Mouse (Mus musculus) lung, postnatal 0 days (tissue): ENCODE results near the gene Zdhhc22. TPM values are rescaled to one million over a fixed set of nuclear protein-coding genes. Genes with fewer than 3 reads are reported as not detected.

Source experiments
- ATAC-seq: fragments of 200-750 bp; cut with Nextera tagmentation; 2 replicates; pipeline ENCODE4 v1.8.0; 2017; ENCODE audit warnings: moderate library complexity
- DNase-seq: peaks from one replicate; pipeline ENCODE4 v3.0.0-alpha.2; 2016; ENCODE audit warnings: low spot score
- H3K27ac ChIP-seq: fragments of 300-500 bp; sonication (generic); 2 replicates; pipeline ENCODE4 v1.5.1; 2014; ENCODE audit warnings: antibody characterized with exemption, mild to moderate bottlenecking, low read length, mixed read lengths
- H3K27me3 ChIP-seq: fragments of 300-500 bp; sonication (generic); replicated peaks from 2 replicates; pipeline ENCODE4 v1.6.1; 2014; ENCODE audit warnings: low read length, mixed read lengths; ENCODE audit not compliant: insufficient read depth
- H3K36me3 ChIP-seq: fragments of 300-500 bp; sonication (generic); 2 replicates; pipeline ENCODE4 v1.6.1; 2014; ENCODE audit warnings: low read length, mixed read lengths; ENCODE audit not compliant: insufficient read depth
- H3K4me1 ChIP-seq: fragments of 300-500 bp; sonication (generic); 2 replicates; pipeline ENCODE4 v1.6.1; 2014; ENCODE audit warnings: antibody characterized with exemption, low read depth, low read length, mixed read lengths; ENCODE audit not compliant: insufficient read depth
- H3K4me2 ChIP-seq: fragments of 300-500 bp; sonication (generic); replicated peaks from 2 replicates; pipeline ENCODE4 v1.6.1; 2014; ENCODE audit warnings: low read depth, mild to moderate bottlenecking, low read length, moderate library complexity, mixed read lengths
- H3K4me3 ChIP-seq: fragments of 300-500 bp; sonication (generic); 2 replicates; pipeline ENCODE4 v1.5.1; 2014; ENCODE audit warnings: low read depth, low read length
- H3K9ac ChIP-seq: fragments of 300-500 bp; sonication (generic); replicated peaks from 2 replicates; pipeline ENCODE4 v1.6.1; 2014; ENCODE audit warnings: low read depth, mild to moderate bottlenecking
- H3K9me3 ChIP-seq: fragments of 300-500 bp; sonication (generic); 2 replicates; pipeline ENCODE4 v1.6.1; 2016; ENCODE audit warnings: low read length, mixed read lengths
- CTCF ChIP-seq: IDR thresholded peaks from 2 replicates; pipeline ENCODE4 v1.5.1; 2016; ENCODE audit warnings: antibody characterized with exemption, mild to moderate bottlenecking
- EP300 ChIP-seq: IDR thresholded peaks from 2 replicates; pipeline ENCODE4 v1.6.1; 2016; ENCODE audit warnings: antibody characterized with exemption, mild to moderate bottlenecking, control low read depth
- WGBS: fragments of 180-500 bp; shearing (Covaris S2); extraction: QIAGEN DNeasy Blood & Tissue Kit; methylation state at CpG from one replicate; pipeline ENCODE4 v1.1.7; 2014; 5-methylcytosine and 5-hydroxymethylcytosine counted together
- polyA plus RNA-seq: library from polyadenylated mRNA; unstranded; fragments of >200 nt; fragmentation: Nextera tagmentation; extraction: Ambion mirVana; gene quantifications from 2 replicates; pipeline ENCODE4 v1.2.1, GENCODE M21; 2015

Gene Zdhhc22
- polyA plus RNA-seq, 1 experiment from 2014 or later, result not detected

DNA sequence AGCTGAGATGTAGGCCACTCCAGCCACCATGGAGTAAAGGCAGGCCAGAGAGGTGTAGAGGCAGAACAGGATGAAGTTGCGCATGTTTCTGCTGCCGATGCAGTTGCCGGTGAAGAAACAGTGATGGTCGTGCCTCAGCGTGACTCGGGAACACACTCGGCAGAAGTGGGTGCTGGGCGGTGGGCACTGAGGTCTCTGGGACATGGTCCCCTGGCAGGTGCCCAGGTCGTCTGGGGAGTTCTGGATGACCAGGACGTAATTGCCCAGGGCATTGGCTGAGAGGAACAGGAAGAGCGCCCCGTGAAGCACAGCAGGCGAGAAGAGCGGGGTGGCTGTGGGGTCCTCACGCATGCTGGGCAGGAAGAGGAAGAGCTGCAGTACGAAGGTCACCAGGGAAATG lies 2.0 kb downstream of the Zdhhc22 start:
- Histone ChIP-seq H3K4me1 (no peaks in the 10 kb centered on the region), H3K9me3 (no peaks in the 10 kb centered on the region), H3K27ac (no peak overlapping the region), H3K4me2 (no peak overlapping the region), H3K27me3 (peaks cover 35% of the 10 kb centered on the region), H3K4me3 (no peak overlapping the region), H3K36me3 (no peaks in the 10 kb centered on the region), H3K9ac (no peak overlapping the region)
- DNase-seq, result no peak
- no peak for ATAC-seq
- 41% methylated on average over 16 of the region's 16 CpGs for WGBS
- TF ChIP-seq CTCF (no peak), EP300 (no peak)

DNA sequence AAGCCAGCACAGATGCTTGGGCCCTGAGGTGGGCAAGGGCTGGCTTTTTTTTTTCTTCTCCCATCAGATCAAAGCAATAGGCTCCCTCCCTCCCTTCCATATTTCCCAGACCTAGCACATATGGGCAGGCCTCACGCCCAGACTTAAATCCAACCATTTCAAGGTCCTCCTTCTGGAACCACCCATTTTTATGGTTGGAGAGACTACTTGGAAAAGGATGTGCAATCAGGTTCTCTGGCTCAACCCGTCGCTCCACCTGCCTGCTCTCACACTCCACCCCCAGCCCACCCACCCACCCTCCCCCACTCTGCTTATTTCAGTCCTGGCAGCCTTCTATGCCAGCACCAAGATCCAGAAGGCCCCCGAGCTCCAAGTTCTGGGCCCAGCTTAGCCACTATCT lies 3.7 kb downstream of the Zdhhc22 start:
- peaks cover 35% of the 10 kb centered on the region for H3K27me3 ChIP-seq
- no peaks in the 10 kb centered on the region for H3K4me1 ChIP-seq
- H3K4me3 ChIP-seq, result no peak overlapping the region
- TF ChIP-seq CTCF (no peak), EP300 (no peak)
- WGBS, result 63% methylated on average over 2 of the region's 4 CpGs
- no peaks in the 10 kb centered on the region for H3K9me3 ChIP-seq
- no peak for ATAC-seq
- no peaks in the 10 kb centered on the region for H3K36me3 ChIP-seq
- H3K27ac ChIP-seq, result no peak overlapping the region
- no peak overlapping the region for H3K9ac ChIP-seq
- no peak for DNase-seq
- H3K4me2 ChIP-seq, result no peak overlapping the region

DNA sequence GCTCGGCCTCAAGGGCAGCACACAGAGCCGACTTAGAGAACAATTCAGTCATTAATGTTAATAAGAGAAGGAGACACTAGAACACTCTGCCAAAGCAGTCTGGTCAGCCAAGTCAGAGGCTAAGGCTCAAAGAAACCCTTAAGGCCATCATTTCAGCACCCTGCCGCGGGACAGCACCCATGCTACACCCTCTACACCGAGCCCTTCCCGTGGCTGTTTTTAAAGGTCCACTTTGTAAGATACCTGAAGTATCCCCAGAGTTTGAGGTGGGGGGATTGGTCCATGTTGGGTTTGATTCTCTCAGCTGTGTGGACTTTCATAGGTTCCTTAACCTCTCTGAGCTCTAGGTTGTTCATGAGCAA lies 6.1 kb downstream of the Zdhhc22 start:
- Histone ChIP-seq H3K9ac (no peak overlapping the region), H3K9me3 (no peaks in the 10 kb centered on the region), H3K4me2 (no peak overlapping the region), H3K4me3 (no peak overlapping the region), H3K27ac (no peak overlapping the region), H3K27me3 (peaks cover 18% of the 10 kb centered on the region), H3K4me1 (no peaks in the 10 kb centered on the region), H3K36me3 (no peaks in the 10 kb centered on the region)
- ATAC-seq (peak; percentile 59), DNase-seq (peak; percentile 34)
- TF ChIP-seq EP300, result no peak
- no peak for TF ChIP-seq CTCF
- 3% methylated on average over 6 of the region's 6 CpGs for WGBS

DNA sequence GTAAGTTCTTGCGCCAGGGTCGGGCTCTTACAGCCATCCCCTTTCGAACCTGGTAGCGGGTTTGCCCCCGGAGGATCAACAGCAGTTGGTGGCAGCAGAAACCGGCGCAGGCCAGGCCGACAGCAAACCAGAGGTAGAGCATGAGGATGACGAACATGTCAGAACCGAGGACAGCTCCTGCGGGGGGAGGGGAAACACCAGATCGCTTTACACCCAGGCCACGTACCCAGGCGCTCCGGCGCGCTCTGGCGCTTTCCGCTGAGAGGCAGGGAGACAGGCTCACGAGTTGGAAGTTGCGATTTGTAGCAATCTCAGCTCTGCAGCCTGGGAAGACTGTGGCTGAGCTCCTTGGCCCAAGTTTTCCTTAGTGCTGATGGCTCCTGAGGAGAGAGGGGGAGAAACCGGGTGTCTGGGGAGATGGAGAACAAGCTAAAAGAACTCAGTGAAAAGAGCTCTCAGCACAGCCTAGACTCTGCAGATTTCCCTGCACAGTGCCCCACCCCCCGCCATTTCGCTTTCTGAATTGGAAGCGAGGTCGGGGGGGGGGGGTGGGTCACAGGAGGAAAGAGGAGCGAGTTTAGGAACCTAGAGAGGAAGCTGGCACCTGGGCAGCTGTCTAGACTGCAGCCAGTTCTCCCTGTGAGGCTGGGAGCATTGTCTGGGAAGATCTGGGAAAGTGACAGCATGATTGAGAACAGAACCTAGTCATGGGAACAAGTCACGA lies 6.6 kb downstream of the Zdhhc22 start:
- H3K9me3 ChIP-seq, result no peaks in the 10 kb centered on the region
- 3% methylated on average over 26 of the region's 28 CpGs for WGBS
- H3K4me2 ChIP-seq, result no peak overlapping the region
- no peaks in the 10 kb centered on the region for H3K36me3 ChIP-seq
- peak; percentile 45 for DNase-seq
- peaks cover 13% of the 10 kb centered on the region for H3K27me3 ChIP-seq
- ATAC-seq, result no peak
- H3K9ac ChIP-seq, result no peak overlapping the region
- TF ChIP-seq EP300, result no peak
- no peak for TF ChIP-seq CTCF
- H3K27ac ChIP-seq, result no peak overlapping the region
- H3K4me1 ChIP-seq, result no peaks in the 10 kb centered on the region
- no peak overlapping the region for H3K4me3 ChIP-seq

DNA sequence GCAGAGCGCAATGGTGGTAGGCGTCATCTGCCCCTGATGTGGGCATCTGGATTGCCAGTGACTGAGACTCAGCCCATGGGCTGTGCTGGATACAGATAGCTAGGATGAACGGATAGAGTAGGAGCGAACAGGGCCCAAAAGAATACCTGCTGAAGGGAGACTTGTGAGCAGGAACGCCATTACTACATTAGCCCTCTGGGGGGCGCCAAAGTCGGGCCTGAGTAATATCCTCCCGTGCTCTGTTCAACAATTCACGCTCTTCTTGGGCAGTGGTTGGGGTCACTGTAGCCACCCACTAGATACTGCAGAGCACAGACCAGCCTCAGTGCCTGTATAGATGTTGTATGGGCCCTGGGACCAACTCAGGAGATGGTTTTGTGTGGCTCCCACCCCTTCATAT lies 9.1 kb downstream of the Zdhhc22 start:
- no peak overlapping the region for H3K4me2 ChIP-seq
- no peaks in the 10 kb centered on the region for H3K36me3 ChIP-seq
- ATAC-seq, result no peak
- no peak for DNase-seq
- no peaks in the 10 kb centered on the region for H3K4me1 ChIP-seq
- H3K27ac ChIP-seq, result no peak overlapping the region
- WGBS, result 27% methylated on average over 9 of the region's 9 CpGs
- H3K4me3 ChIP-seq, result no peak overlapping the region
- no peaks in the 10 kb centered on the region for H3K9me3 ChIP-seq
- 0 out of 2 replicates have a peak, but pooled peaks cover 6% of the 10 kb centered on the region for H3K27me3 ChIP-seq
- H3K9ac ChIP-seq, result no peak overlapping the region
- TF ChIP-seq CTCF, result peak; percentile 45
- TF ChIP-seq EP300, result no peak

DNA sequence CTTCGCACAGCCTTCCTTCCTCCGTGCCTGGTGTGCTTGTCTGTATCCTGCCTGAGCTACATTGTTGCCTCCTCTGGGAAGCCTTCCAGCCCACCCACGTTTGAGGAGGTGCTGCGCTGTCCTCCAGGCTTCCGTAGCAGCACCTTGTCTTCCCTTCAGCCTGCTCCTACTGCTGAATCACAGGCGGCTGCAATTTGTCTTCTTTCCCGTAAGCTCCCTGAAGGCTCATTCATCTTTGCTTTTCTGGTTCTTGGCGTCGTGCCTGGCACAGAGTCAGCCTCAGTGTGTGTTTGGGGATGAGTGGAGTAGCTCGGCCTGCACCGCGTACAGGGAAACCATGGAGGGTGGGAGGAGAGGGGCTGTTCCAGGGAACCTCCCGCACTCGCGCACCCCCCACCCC lies 12.4 kb downstream of the Zdhhc22 start:
- no peaks in the 10 kb centered on the region for H3K9me3 ChIP-seq
- ATAC-seq, result no peak
- 9% methylated on average over 15 of the region's 15 CpGs for WGBS
- no peaks in the 10 kb centered on the region for H3K36me3 ChIP-seq
- H3K27me3 ChIP-seq, result no peaks in the 10 kb centered on the region
- H3K9ac ChIP-seq, result no peak overlapping the region
- no peak for DNase-seq
- peaks cover 15% of the 10 kb centered on the region for H3K4me1 ChIP-seq
- TF ChIP-seq EP300, result no peak
- TF ChIP-seq CTCF, result no peak
- H3K4me2 ChIP-seq, result no peak overlapping the region
- H3K27ac ChIP-seq, result no peak overlapping the region
- H3K4me3 ChIP-seq, result no peak overlapping the region
